Mouse (Mus musculus): ENCODE measurements at regions not wholly inside any gene's neighbourhood (a gene's known extent, or its start where the extent isn't known, plus 50 kb on each side); places are given as distances from the start of the nearest gene placed in this dataset.

DNA sequence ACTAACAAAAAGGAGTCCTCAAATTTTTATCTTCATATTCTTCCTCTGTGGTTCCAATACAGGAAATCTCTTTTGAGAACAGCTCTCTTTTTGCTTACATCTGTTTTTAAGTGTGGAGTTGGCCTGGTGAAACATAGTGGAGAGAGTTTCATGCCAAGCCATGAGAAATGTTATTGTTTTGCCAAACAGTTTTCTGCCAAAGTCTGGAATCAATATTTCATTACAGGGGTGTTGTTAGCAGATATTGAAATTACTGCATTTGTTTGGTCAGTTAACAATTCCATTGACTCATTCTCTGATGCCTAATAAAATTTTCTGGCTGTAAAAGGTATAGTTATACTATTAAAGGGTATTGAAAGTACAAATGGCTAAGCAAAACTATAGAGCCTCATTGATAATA lies 1285.2 kb upstream of the Gm7489 start:
- TF ChIP-seq CTCF (IDR thresholded peaks at IDR 0.05; ENCODE audit: low read depth), result no peak
- TF ChIP-seq EP300 (IDR thresholded peaks at IDR 0.05; ENCODE audit: low read depth), result no peak
